Mouse (Mus musculus) urinary bladder, postnatal 14 days (tissue): Measurements from ENCODE around the gene Lce1i.
"Not testable (repeated sequence)": the region's sequence is repeated elsewhere in the genome, so short reads cannot be mapped to it uniquely, and the experiment has no call there.

Experiments
- DNase-seq: peaks from one replicate; pipeline ENCODE4 v3.0.0; 2021; ENCODE audit warnings: low spot score

The Lce1i gene

DNA sequence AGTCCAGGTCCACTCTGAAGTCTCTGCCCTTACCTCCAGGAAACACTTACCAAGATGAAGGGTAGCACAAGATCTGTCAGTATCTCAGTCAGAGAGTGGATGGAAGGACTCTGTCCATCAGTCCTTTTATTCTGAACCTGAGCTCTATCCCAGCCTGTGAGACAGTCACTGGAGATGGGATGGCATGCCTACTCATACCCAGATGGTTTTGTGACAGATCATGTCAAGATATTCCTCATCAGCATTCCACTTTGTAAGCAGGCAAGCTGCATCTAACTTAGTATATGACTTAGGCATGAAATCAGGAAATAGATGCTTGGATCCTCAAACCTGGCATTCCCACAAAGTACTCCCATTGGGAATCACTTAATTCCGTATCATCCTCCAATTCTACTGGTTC lies at the start of gene Lce1i:
TSS of gene Lce1i (minus strand) at position 101 of the 400 bp plus-strand sequence.
- no peak for DNase-seq

- no peak for DNase-seq
Observed at GRCm38 (mm10) chr3:92827108-92827507, 48.4 kb upstream of the Lce1i start, which contains the start of gene Kprp. Kprp (minus strand) TSS chr3:92827247.

DNA sequence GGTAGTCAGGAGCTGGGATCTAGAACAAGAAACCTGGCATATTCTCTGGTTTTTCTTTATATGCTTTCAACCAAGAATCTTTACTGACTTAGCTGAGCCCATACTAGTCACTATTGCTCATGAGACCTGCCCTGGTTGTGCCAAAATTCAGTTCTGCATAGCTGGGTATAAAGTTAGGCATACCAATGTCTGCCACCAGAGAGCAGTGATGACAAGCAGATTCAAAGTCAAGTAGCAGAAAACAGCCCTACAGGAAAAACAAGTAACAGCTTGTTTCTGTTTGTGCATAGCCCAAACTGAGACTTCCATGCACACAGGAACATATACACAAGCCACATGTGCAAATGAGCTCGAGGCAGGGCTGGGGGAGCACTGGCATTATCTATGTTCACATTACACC lies 47.1 kb upstream of the Lce1i start:
- no peak for DNase-seq

- DNase-seq = not testable (repeated sequence)
Observed at GRCm38 (mm10) chr3:92816036-92816435, 37.3 kb upstream of the Lce1i start.

DNA sequence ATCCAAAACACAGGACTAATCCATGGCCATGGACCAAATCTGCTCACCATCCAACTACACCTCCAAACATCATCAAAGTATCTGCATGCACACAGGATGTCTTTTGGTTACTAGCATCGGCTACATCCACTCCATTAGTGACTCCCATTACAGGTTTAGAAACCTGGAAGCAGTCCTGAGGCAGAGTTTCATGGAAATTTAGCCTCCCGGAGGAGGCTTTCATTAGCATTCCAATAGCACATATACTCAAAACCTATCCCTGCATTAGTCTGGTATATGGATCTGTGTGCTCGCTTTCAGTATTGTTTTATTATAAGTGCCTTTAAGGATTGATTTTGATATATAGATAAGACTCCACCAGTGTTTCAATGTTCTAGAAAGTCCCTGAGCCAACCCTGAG lies 36.9 kb upstream of the Lce1i start:
- DNase-seq = no peak

DNA sequence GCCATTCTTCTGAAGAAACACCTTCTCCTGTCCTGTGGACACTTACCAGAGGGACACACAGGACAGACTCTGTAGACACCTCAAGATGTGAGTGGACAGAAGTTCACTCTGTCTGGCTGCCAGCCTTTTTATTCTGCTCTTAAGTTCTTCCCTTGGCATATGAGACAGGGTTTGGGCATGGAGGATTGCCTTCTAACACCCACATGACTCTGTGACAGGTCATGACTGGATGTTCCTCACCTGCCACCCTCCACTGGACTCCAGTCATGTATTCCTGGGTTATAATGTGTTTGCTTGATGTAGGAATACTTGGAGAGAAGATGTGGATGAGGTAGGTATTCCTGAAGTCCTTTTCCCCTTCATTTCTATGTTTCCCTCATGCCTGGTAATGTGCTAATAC lies 29.1 kb upstream of the Lce1i start, which contains the start of gene Lce1k:
TSS of gene Lce1k (minus strand) at position 101 of the 400 bp plus-strand sequence.
- no peak for DNase-seq

GRCm38 (mm10) chr3:92790414-92790813 lies 11.7 kb upstream of the Lce1i start, which contains the start of gene Lce1j:
Lce1j (minus strand) TSS chr3:92790514.
- DNase-seq = no peak

- DNase-seq = no peak
Observed at GRCm38 (mm10) chr3:92771573-92771972, 7.1 kb downstream of the Lce1i start.

DNA sequence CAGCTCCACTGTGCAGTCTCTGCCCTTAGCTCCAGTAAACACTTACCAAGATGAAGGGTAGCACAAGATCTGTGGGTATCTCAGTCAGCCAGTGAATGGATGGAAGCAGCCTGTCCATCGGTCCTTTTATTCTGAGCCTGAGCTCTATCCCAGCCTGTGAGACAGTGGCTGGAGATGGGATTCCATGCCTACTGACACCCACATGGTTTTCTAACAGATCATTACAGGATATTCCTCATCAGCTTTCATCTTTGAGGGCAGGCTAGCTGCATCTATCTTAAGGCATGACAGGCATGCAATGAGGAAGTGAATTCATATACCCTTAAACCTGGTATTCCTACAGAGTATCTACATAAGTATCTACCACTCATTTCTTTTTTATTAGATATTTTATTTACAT lies 13.7 kb downstream of the Lce1i start, which contains the start of gene Lce1h:
TSS of gene Lce1h (minus strand) at position 101 of the 400 bp plus-strand sequence.
- DNase-seq = no peak

DNA sequence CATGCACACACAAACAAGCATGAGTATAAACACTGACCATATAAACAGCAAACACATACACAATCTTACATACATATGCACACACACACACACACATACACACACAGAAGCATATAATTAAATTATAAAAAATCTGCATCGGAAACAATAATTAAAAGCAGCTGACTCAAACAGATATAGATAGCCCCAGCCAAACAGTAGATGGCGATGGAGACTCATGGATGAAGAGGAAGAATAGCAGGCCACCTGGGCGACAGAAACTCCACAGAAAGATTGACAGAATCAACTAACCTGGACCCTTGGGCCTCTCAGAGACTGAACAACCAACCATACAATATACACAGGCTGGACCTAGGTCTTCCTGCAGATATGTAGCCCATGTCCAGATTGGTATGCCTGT lies 25.5 kb downstream of the Lce1i start:
- no peak for DNase-seq

DNA sequence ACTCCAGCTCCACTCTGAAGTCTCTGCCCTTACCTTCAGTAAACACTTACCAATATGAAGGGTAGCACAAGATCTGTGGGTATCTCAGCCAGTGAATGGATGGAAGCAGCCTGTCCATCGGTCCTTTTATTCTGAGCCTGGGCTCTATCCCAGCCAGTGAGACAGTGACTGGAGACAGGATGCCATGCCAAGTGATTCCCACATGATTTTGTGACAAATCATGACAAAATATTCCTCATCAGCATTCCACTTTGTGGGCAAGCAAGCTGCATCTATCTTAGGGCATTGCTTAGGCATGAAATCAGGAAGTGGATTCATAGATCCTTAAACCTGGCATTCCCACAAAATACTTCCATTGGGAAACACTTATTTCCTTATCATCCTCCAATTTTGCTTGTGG lies 26.5 kb downstream of the Lce1i start, which contains the start of gene Lce1g:
TSS of gene Lce1g (minus strand) at position 101 of the 400 bp plus-strand sequence.
- DNase-seq = no peak

GRCm38 (mm10) chr3:92738996-92739395 lies 39.7 kb downstream of the Lce1i start, which contains the start of gene Gm38119:
Gm38119 (minus strand) TSS chr3:92739096.
- DNase-seq = no peak
